Mouse (Mus musculus) heart, adult 8-10 months (tissue): ENCODE results near the gene Gm13694. TPM values are rescaled to one million over a fixed set of nuclear protein-coding genes. Genes with fewer than 3 reads are reported as not detected.
A peak's percentile ranks its signal among the peaks of the same experiment; 100 is the strongest.

ENCODE experiments used
- DNase-seq: peaks from one replicate; pipeline ENCODE4 v3.0.0; 2022; ENCODE audit warnings: low spot score
- total RNA-seq, 4 experiments: library from RNA; stranded (reverse); gene quantifications; 2 replicates each; pipeline ENCODE4 v1.2.4; 2022

Gene Gm13694
- total RNA-seq, 4 experiments from 2014 or later: 0.75 to 1.0 (median 0.76) TPM

DNA sequence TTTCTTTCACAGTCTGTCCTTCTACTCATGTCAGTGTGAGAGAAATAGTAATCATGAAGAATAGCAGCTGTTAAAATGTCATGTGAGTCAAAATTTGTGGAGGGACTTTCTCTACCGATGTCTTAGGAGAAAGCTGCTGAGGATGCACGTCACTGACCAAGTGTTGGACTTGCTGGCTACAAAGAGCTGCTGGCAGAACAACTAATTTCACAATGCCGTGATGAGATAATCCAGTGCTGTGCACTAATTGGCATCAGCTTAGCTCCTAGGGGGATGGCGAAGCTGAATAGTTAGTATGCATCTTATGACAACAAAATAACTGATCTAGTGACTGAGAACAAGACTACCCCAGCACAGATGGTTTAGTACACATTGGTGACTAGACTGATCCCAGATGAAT lies 46.5 kb downstream of the Gm13694 start:
- peak; percentile 72 for DNase-seq

Other genes starting within 250 kb of the Gm13694 start
- gene Fam171b, start 166.3 kb upstream of the Gm13694 start, total RNA-seq: under 1 TPM; 0.40 to 0.94 (median 0.55) TPM
- gene Zswim2, start 37.7 kb upstream of the Gm13694 start, total RNA-seq: not detected
- 1 to 10 TPM in 1 of 4 experiments, under 1 TPM in 3; 0.75 to 1.0 (median 0.76) TPM for gene Gm13698, start 23.2 kb upstream of the Gm13694 start, total RNA-seq
- gene Gm13693, start 17.4 kb upstream of the Gm13694 start, total RNA-seq: 1 to 10 TPM in 1 of 4 experiments, under 1 TPM in 3; 0.75 to 1.0 (median 0.76) TPM
- gene Gm13695, start 11.6 kb upstream of the Gm13694 start, total RNA-seq: under 1 TPM in 1 of 4 experiments, not detected in 3; 0.75 TPM
- gene Gm13696, start 5.8 kb upstream of the Gm13694 start, total RNA-seq: 1 to 10 TPM in 1 of 4 experiments, under 1 TPM in 3; 0.75 to 1.0 (median 0.76) TPM
- gene Gm13697, start 5.8 kb downstream of the Gm13694 start, total RNA-seq: 1 to 10 TPM in 1 of 4 experiments, under 1 TPM in 3; 0.75 to 1.0 (median 0.76) TPM
- gene Gm13691, start 11.6 kb downstream of the Gm13694 start, total RNA-seq: 1 to 10 TPM in 1 of 4 experiments, under 1 TPM in 3; 0.75 to 1.0 (median 0.76) TPM